Mouse (Mus musculus) midbrain, embryonic 13.5 days (tissue): Measurements from ENCODE around the gene Cbx2. TPM values are rescaled to one million over a fixed set of nuclear protein-coding genes. Genes with fewer than 3 reads are reported as not detected.

Source experiments
- ATAC-seq: fragments of 200-750 bp; cut with Nextera tagmentation; 2 replicates; pipeline ENCODE4 v1.8.0; 2017; ENCODE audit warnings: mild to moderate bottlenecking, moderate TSS enrichment, moderate library complexity
- H3K27ac ChIP-seq: fragments of 300-500 bp; sonication (generic); 2 replicates; pipeline ENCODE4 v1.5.1; 2015; ENCODE audit warnings: inconsistent platforms, mild to moderate bottlenecking, moderate library complexity
- H3K27me3 ChIP-seq: fragments of 300-500 bp; sonication (generic); 2 replicates; pipeline ENCODE4 v1.6.1; 2015; ENCODE audit warnings: mild to moderate bottlenecking, inconsistent platforms
- H3K36me3 ChIP-seq: fragments of 300-500 bp; sonication (generic); 2 replicates; pipeline ENCODE4 v1.6.1; 2015; ENCODE audit warnings: mild to moderate bottlenecking, inconsistent platforms
- H3K4me1 ChIP-seq: fragments of 300-500 bp; sonication (generic); replicated peaks from 2 replicates; pipeline ENCODE4 v1.6.1; 2015; ENCODE audit warnings: inconsistent platforms
- H3K4me2 ChIP-seq: fragments of 300-500 bp; sonication (generic); replicated peaks from 2 replicates; pipeline ENCODE4 v1.6.1; 2015; ENCODE audit warnings: moderate library complexity, mild to moderate bottlenecking, inconsistent platforms
- H3K4me3 ChIP-seq: fragments of 300-500 bp; sonication (generic); replicated peaks from 2 replicates; pipeline ENCODE4 v1.5.1; 2015; ENCODE audit warnings: mild to moderate bottlenecking, inconsistent platforms
- H3K9ac ChIP-seq: fragments of 300-500 bp; sonication (generic); replicated peaks from 2 replicates; pipeline ENCODE4 v1.6.1; 2015; ENCODE audit warnings: mild to moderate bottlenecking, inconsistent platforms
- H3K9me3 ChIP-seq: fragments of 300-500 bp; sonication (generic); 2 replicates; pipeline ENCODE4 v1.6.1; 2016; ENCODE audit warnings: mild to moderate bottlenecking, inconsistent platforms
- WGBS: fragments of 180-500 bp; shearing (Covaris S2); methylation state at CpG from one replicate; pipeline ENCODE4 v1.1.7; 2015; 5-methylcytosine and 5-hydroxymethylcytosine counted together
- polyA plus RNA-seq: library from polyadenylated mRNA; unstranded; fragments of >200 nt; fragmentation: Nextera tagmentation; extraction: Ambion mirVana; gene quantifications from 2 replicates; pipeline ENCODE4 v1.2.1, GENCODE M21; 2015

The Cbx2 gene
- polyA plus RNA-seq, result 34.7 and 35.5 TPM in 2 replicates

GRCm38 (mm10) chr11:119022895-119023615 is at the start of gene Cbx2:
Gene Cbx2 (plus strand): TSS chr11:119022962.
- H3K27me3 ChIP-seq, result peaks cover 12% of the 10 kb centered on the region
- H3K27ac ChIP-seq, result peak within 1 kb of the TSS; percentile 92
- peaks cover 52% of the 10 kb centered on the region for H3K4me1 ChIP-seq
- under 1% methylated on average over 83 of the region's 99 CpGs for WGBS
- H3K4me3 ChIP-seq, result peak within 1 kb of the TSS; percentile 93
- peaks cover 21% of the 10 kb centered on the region for H3K36me3 ChIP-seq
- peak; percentile 92 for ATAC-seq
- peak within 1 kb of the TSS; percentile 96 for H3K4me2 ChIP-seq
- peak within 1 kb of the TSS; percentile 96 for H3K9ac ChIP-seq
- no peaks in the 10 kb centered on the region for H3K9me3 ChIP-seq

GRCm38 (mm10) chr11:118974340-118974739 is 48.4 kb upstream of the Cbx2 start:
- no peak for ATAC-seq
- Histone ChIP-seq H3K9ac (no peak overlapping the region), H3K27me3 (peaks cover 9% of the 10 kb centered on the region), H3K4me2 (no peak overlapping the region), H3K9me3 (no peaks in the 10 kb centered on the region), H3K4me1 (peaks cover 25% of the 10 kb centered on the region), H3K27ac (no peak overlapping the region), H3K4me3 (no peak overlapping the region), H3K36me3 (no peaks in the 10 kb centered on the region)
- 80% methylated on average over 7 of the region's 7 CpGs for WGBS

GRCm38 (mm10) chr11:118975427-118975826 is 47.3 kb upstream of the Cbx2 start:
- no peak; the same call in 1 of the 2 replicates for ATAC-seq
- peaks cover 6% of the 10 kb centered on the region for H3K27me3 ChIP-seq
- H3K27ac ChIP-seq, result peak overlapping the region; percentile 58
- H3K4me3 ChIP-seq, result no peak overlapping the region
- peaks cover 25% of the 10 kb centered on the region for H3K4me1 ChIP-seq
- H3K9ac ChIP-seq, result 0 out of 2 replicates have a peak overlapping the region, but pooled peaks have one; percentile 28
- no peaks in the 10 kb centered on the region for H3K9me3 ChIP-seq
- peak overlapping the region; percentile 28; the same call in 1 of the 2 replicates for H3K4me2 ChIP-seq
- H3K36me3 ChIP-seq, result no peaks in the 10 kb centered on the region
- WGBS, result 0% methylated on average over 10 of the region's 10 CpGs

GRCm38 (mm10) chr11:118975917-118976316 is 46.8 kb upstream of the Cbx2 start:
- Histone ChIP-seq H3K27ac (peak overlapping the region; percentile 58), H3K4me1 (peaks cover 25% of the 10 kb centered on the region), H3K4me3 (no peak overlapping the region), H3K9ac (0 out of 2 replicates have a peak overlapping the region, but pooled peaks have one; percentile 28), H3K27me3 (peaks cover 6% of the 10 kb centered on the region), H3K9me3 (no peaks in the 10 kb centered on the region), H3K36me3 (no peaks in the 10 kb centered on the region), H3K4me2 (peak overlapping the region; percentile 28; the same call in 1 of the 2 replicates)
- 14% methylated on average over 12 of the region's 12 CpGs for WGBS
- ATAC-seq, result no peak; the same call in 1 of the 2 replicates

- ATAC-seq, result no peak
- 77% methylated on average over 2 of the region's 2 CpGs for WGBS
- Histone ChIP-seq H3K4me1 (peaks cover 26% of the 10 kb centered on the region), H3K4me3 (no peak overlapping the region), H3K27me3 (peaks cover 6% of the 10 kb centered on the region), H3K9ac (no peak overlapping the region), H3K4me2 (no peak overlapping the region), H3K36me3 (no peaks in the 10 kb centered on the region), H3K27ac (no peak overlapping the region), H3K9me3 (no peaks in the 10 kb centered on the region)
These were observed 42.4 kb upstream of the Cbx2 start for GRCm38 (mm10) chr11:118980388-118980787.

GRCm38 (mm10) chr11:118981012-118981776 is 41.6 kb upstream of the Cbx2 start:
- Histone ChIP-seq H3K4me2 (no peak overlapping the region), H3K9me3 (no peaks in the 10 kb centered on the region), H3K9ac (no peak overlapping the region), H3K36me3 (no peaks in the 10 kb centered on the region), H3K4me3 (no peak overlapping the region), H3K27me3 (peaks cover 6% of the 10 kb centered on the region), H3K27ac (no peak overlapping the region), H3K4me1 (peaks cover 19% of the 10 kb centered on the region)
- 68% methylated on average over 18 of the region's 18 CpGs for WGBS
- no peak for ATAC-seq

GRCm38 (mm10) chr11:118982593-118983113 is 40.1 kb upstream of the Cbx2 start:
- WGBS, result 36% methylated on average over 12 of the region's 12 CpGs

GRCm38 (mm10) chr11:118985571-118985970 is 37.2 kb upstream of the Cbx2 start:
- Histone ChIP-seq H3K4me1 (peaks cover 18% of the 10 kb centered on the region), H3K4me2 (no peak overlapping the region), H3K9me3 (no peaks in the 10 kb centered on the region), H3K36me3 (no peaks in the 10 kb centered on the region), H3K27me3 (no peaks in the 10 kb centered on the region), H3K9ac (no peak overlapping the region), H3K4me3 (no peak overlapping the region), H3K27ac (no peak overlapping the region)
- WGBS, result 58% methylated on average over 5 of the region's 5 CpGs
- no peak for ATAC-seq

More at GRCm38 (mm10) chr11:118982593-118983113, 40.1 kb upstream of the Cbx2 start:
- Histone ChIP-seq H3K9ac (0 out of 2 replicates have a peak overlapping the region, but pooled peaks have one; percentile 3), H3K4me1 (peaks cover 18% of the 10 kb centered on the region), H3K27ac (no peak overlapping the region), H3K4me2 (no peak overlapping the region), H3K36me3 (no peaks in the 10 kb centered on the region), H3K27me3 (peaks cover 6% of the 10 kb centered on the region), H3K4me3 (no peak overlapping the region), H3K9me3 (no peaks in the 10 kb centered on the region)
- ATAC-seq, result 0 out of 2 replicates have a peak, but pooled peaks have one; percentile 53

- no peak within 1 kb of the TSS for H3K4me3 ChIP-seq
- no peak for ATAC-seq
- H3K9ac ChIP-seq, result no peak within 1 kb of the TSS
- no peak within 1 kb of the TSS for H3K4me2 ChIP-seq
- no peaks in the 10 kb centered on the region for H3K27me3 ChIP-seq
- peaks cover 9% of the 10 kb centered on the region for H3K4me1 ChIP-seq
- no peaks in the 10 kb centered on the region for H3K36me3 ChIP-seq
- no peak within 1 kb of the TSS for H3K27ac ChIP-seq
- H3K9me3 ChIP-seq, result no peaks in the 10 kb centered on the region
- 93% methylated on average over 10 of the region's 10 CpGs for WGBS
These were observed 34.8 kb upstream of the Cbx2 start, which contains the start of gene Enpp7 for GRCm38 (mm10) chr11:118987999-118988398. Gene Enpp7 (plus strand): TSS chr11:118988188.

GRCm38 (mm10) chr11:118992781-118993180 is 30.0 kb upstream of the Cbx2 start:
- no peak overlapping the region for H3K4me3 ChIP-seq
- no peak for ATAC-seq
- H3K4me2 ChIP-seq, result no peak overlapping the region
- H3K4me1 ChIP-seq, result peaks cover 21% of the 10 kb centered on the region
- H3K27me3 ChIP-seq, result 0 out of 2 replicates have a peak, but pooled peaks cover 2% of the 10 kb centered on the region
- no peaks in the 10 kb centered on the region for H3K9me3 ChIP-seq
- no peaks in the 10 kb centered on the region for H3K36me3 ChIP-seq
- 84% methylated on average over 3 of the region's 3 CpGs for WGBS
- H3K9ac ChIP-seq, result no peak overlapping the region
- no peak overlapping the region for H3K27ac ChIP-seq

- ATAC-seq, result no peak
- Histone ChIP-seq H3K27me3 (0 out of 2 replicates have a peak, but pooled peaks cover 5% of the 10 kb centered on the region), H3K36me3 (no peaks in the 10 kb centered on the region), H3K4me3 (no peak overlapping the region), H3K4me2 (no peak overlapping the region), H3K27ac (0 out of 2 replicates have a peak overlapping the region, but pooled peaks have one; percentile 4), H3K9me3 (no peaks in the 10 kb centered on the region), H3K4me1 (peaks cover 42% of the 10 kb centered on the region), H3K9ac (no peak overlapping the region)
- WGBS, result 20% methylated on average over 4 of the region's 4 CpGs
These were observed 27.3 kb upstream of the Cbx2 start for GRCm38 (mm10) chr11:118995448-118995847.
